Mouse (Mus musculus): ENCODE measurements around the gene Gm28269. TPM values are rescaled to one million over a fixed set of nuclear protein-coding genes. Genes with fewer than 3 reads are reported as not detected.

Gm28269 gene
- not detected in 2 replicates for polyA plus RNA-seq (2016; fragmentation: Nextera tagmentation; extraction: Ambion mirVana)

DNA sequence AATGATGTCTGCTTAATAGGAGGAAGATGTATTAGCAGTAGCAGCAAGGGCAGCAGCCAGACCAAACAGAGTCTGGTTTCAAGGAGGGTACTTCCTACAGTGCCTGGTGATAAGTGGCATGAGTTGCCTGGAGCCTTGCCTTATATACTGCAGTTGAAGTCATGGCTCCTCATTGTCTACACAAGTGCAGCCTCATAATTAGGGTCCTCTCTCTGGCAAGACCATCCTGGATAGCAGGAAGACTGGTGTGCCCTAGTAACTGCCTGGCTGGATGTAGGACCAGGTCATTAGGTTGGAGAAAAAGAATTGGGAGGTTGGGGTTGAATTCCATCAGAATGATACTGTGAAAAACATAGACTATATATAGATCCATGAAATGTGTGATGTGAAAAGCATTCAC, at the start of gene Gm28269:
Gm28269 (minus strand) TSS at position 101 of the 400 bp plus-strand sequence.
- no peak for DNase-seq (ENCODE audit: low spot score)
- no peaks in the 10 kb centered on the region for H3K4me1 ChIP-seq (replicated peaks)
- no peak within 1 kb of the TSS for H3K4me3 ChIP-seq
- H3K27me3 ChIP-seq (ENCODE audit: insufficient read depth, poor library complexity, severe bottlenecking), result no peaks in the 10 kb centered on the region
- no peaks in the 10 kb centered on the region for H3K9me3 ChIP-seq
- no peaks in the 10 kb centered on the region for H3K36me3 ChIP-seq
- H3K27ac ChIP-seq, result no peak within 1 kb of the TSS

DNA sequence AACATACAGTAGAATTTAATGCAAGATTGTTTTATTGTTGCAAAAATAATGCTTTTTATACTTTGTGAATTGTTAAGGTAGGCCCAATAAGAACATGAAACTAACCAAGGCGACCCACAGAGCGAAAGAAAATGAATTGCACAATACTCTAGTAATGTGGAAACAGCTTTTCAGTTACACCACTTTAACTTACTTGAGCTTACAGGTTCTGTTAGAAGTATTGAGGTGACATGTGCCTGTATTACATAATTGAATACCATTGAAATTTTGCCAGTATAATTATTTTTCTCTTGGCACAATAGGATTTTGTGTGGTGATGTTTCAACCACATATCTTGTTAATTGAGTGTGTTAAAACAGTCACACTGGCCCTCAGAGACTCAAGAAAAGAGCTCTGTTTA, 28.0 kb downstream of the Gm28269 start:
- no peaks in the 10 kb centered on the region for H3K27me3 ChIP-seq (ENCODE audit: insufficient read depth, poor library complexity, severe bottlenecking)
- H3K27ac ChIP-seq, result no peak overlapping the region
- no peaks in the 10 kb centered on the region for H3K4me1 ChIP-seq (replicated peaks)
- H3K36me3 ChIP-seq, result no peaks in the 10 kb centered on the region
- H3K9me3 ChIP-seq, result no peaks in the 10 kb centered on the region
- DNase-seq (ENCODE audit: low spot score), result no peak
- WGBS, result 95% methylated on average over 2 of the region's 2 CpGs
- no peak overlapping the region for H3K4me3 ChIP-seq

- DNase-seq (ENCODE audit: low spot score), result no peak
- WGBS, result 65% methylated on average over 5 of the region's 5 CpGs
- no peaks in the 10 kb centered on the region for H3K9me3 ChIP-seq
These were observed 29.6 kb downstream of the Gm28269 start for GRCm38 (mm10) chrX:21715293-21715692.

DNA sequence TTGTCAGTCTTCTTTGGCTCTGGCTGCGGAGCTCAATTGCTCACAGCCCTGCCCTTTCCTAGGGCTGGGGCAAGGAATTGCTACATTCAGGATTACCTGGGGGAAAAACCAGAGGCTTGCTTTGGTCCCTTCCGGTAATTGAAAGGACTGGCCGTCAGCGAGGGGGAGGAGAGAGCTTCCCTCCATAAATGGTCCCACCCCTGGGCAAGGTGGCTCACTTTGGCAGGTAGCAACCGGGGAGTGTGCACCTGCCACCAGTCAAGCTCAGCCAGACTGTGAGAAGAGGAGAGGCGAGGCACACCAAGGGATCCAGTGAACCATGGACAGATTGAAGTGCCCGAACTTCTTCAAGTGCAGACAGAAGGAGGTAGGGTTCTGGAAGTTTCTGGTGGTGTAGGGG, 30.1 kb downstream of the Gm28269 start, which contains the start of gene Slc6a14:
Slc6a14 (plus strand) TSS at position 68 of the 400 bp plus-strand sequence.
- Histone ChIP-seq H3K36me3 (no peaks in the 10 kb centered on the region), H3K9me3 (no peaks in the 10 kb centered on the region), H3K4me1 (replicated peaks) (no peaks in the 10 kb centered on the region), H3K27me3 (ENCODE audit: insufficient read depth, poor library complexity, severe bottlenecking) (no peaks in the 10 kb centered on the region), H3K27ac (no peak within 1 kb of the TSS), H3K4me3 (no peak within 1 kb of the TSS)
- no peak for DNase-seq (ENCODE audit: low spot score)
- WGBS, result 68% methylated on average over 7 of the region's 7 CpGs

More at GRCm38 (mm10) chrX:21715293-21715692, 29.6 kb downstream of the Gm28269 start:
- Histone ChIP-seq H3K4me1 (replicated peaks) (no peaks in the 10 kb centered on the region), H3K36me3 (no peaks in the 10 kb centered on the region), H3K27ac (no peak overlapping the region), H3K4me3 (no peak overlapping the region), H3K27me3 (ENCODE audit: insufficient read depth, poor library complexity, severe bottlenecking) (no peaks in the 10 kb centered on the region)

DNA sequence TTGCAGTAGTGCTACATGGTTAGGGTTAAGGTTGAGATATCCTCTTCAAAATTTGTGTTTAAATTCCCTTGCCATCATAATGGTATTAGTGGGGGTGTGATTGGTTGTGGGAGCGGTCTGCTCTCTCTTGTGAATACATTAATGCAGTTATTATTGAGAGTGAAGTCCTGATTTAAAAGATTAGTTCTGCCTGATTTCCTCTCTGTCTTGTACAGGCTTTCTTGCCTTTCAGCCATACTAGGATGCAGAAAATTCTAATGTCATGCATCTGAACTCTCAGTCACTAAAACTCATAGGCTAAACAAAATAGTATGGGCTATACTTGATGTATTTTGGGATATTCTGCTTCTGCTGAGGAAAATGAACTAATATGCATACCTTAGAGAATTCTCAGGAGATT, 40.4 kb downstream of the Gm28269 start:
- no peak overlapping the region for H3K4me3 ChIP-seq
- WGBS, result 75% methylated on average over 1 of the region's 1 CpGs
- no peak for DNase-seq (ENCODE audit: low spot score)
- H3K36me3 ChIP-seq, result no peaks in the 10 kb centered on the region
- no peaks in the 10 kb centered on the region for H3K9me3 ChIP-seq
- no peaks in the 10 kb centered on the region for H3K4me1 ChIP-seq (replicated peaks)
- H3K27me3 ChIP-seq (ENCODE audit: insufficient read depth, poor library complexity, severe bottlenecking), result no peaks in the 10 kb centered on the region
- H3K27ac ChIP-seq, result no peak overlapping the region

DNA sequence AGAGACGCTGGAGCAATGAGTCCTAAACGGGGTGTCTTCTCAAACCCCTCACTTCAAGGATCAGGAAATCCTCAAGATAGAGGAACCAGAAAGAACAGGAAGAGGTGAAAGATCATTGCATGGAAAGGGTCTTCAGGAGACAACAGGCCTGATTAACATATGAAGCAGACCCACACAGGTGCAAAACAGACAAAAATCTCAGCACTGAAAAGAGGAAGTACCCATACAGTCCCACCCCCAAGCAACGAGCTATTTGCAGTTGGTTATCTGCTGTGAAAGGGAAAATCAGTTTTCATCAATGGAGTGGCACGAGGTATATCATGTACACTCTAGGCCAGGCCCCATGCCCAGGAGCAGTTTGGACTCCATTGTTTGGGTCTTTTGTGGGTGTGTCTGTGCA, 43.3 kb downstream of the Gm28269 start:
- 78% methylated on average over 4 of the region's 4 CpGs for WGBS
- Histone ChIP-seq H3K4me1 (replicated peaks) (no peaks in the 10 kb centered on the region), H3K4me3 (no peak overlapping the region), H3K27me3 (ENCODE audit: insufficient read depth, poor library complexity, severe bottlenecking) (no peaks in the 10 kb centered on the region), H3K9me3 (no peaks in the 10 kb centered on the region), H3K36me3 (no peaks in the 10 kb centered on the region), H3K27ac (no peak overlapping the region)
- no peak for DNase-seq (ENCODE audit: low spot score)

- Histone ChIP-seq H3K27me3 (ENCODE audit: insufficient read depth, poor library complexity, severe bottlenecking) (no peaks in the 10 kb centered on the region), H3K4me1 (replicated peaks) (no peaks in the 10 kb centered on the region), H3K27ac (no peak overlapping the region), H3K4me3 (no peak overlapping the region), H3K9me3 (no peaks in the 10 kb centered on the region), H3K36me3 (no peaks in the 10 kb centered on the region)
- WGBS, result 90% methylated on average over 3 of the region's 3 CpGs
- DNase-seq (ENCODE audit: low spot score), result no peak
These were observed 49.2 kb downstream of the Gm28269 start for GRCm38 (mm10) chrX:21695687-21696086.

DNA sequence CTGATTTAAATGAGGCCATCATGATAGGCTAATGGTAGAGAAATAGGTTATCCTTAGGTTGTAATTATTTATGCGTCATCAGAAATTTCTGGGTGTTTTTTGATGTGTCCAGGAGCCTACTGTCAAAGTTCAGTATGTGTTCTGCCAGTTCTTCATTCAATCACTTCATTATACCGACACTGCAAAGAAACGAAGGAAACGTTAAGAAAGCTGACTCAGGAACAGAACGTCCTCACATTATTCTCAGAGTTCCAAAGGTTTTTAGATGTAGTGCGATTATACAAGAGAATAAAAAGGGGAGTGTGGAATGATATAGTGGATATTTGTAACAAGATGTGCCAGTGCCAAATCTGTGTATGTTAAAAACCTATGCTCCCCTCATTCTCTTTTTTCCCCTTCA, 49.7 kb downstream of the Gm28269 start:
- WGBS, result 82% methylated on average over 6 of the region's 6 CpGs
- Histone ChIP-seq H3K27ac (no peak overlapping the region), H3K36me3 (no peaks in the 10 kb centered on the region), H3K4me3 (no peak overlapping the region), H3K9me3 (no peaks in the 10 kb centered on the region), H3K4me1 (replicated peaks) (no peaks in the 10 kb centered on the region), H3K27me3 (ENCODE audit: insufficient read depth, poor library complexity, severe bottlenecking) (no peaks in the 10 kb centered on the region)
- no peak for DNase-seq (ENCODE audit: low spot score)

Other genes with a start within 250 kb of the Gm28269 start
- gene Slc6a14, start 30.2 kb downstream of the Gm28269 start, polyA plus RNA-seq (2016; fragmentation: Nextera tagmentation; extraction: Ambion mirVana), result 0.04 and 0.10 TPM in 2 replicates